Mouse (Mus musculus) C2C12 (cell line): ENCODE measurements around the gene Alpl.

Experiments used
- CTCF ChIP-seq: IDR thresholded peaks from one replicate; pipeline ENCODE4 v1.5.1; 2011; ENCODE audit not compliant: control insufficient read depth, insufficient read depth, insufficient read length
- MYOG ChIP-seq: IDR thresholded peaks from one replicate; pipeline ENCODE4 v1.6.1; 2011; ENCODE audit not compliant: control insufficient read depth, insufficient read length; ENCODE audit errors: extremely low read depth
- USF1 ChIP-seq: IDR thresholded peaks from one replicate; pipeline ENCODE4 v1.6.1; 2011; ENCODE audit warnings: low read depth, mild to moderate bottlenecking, control low read depth, moderate library complexity

DNA sequence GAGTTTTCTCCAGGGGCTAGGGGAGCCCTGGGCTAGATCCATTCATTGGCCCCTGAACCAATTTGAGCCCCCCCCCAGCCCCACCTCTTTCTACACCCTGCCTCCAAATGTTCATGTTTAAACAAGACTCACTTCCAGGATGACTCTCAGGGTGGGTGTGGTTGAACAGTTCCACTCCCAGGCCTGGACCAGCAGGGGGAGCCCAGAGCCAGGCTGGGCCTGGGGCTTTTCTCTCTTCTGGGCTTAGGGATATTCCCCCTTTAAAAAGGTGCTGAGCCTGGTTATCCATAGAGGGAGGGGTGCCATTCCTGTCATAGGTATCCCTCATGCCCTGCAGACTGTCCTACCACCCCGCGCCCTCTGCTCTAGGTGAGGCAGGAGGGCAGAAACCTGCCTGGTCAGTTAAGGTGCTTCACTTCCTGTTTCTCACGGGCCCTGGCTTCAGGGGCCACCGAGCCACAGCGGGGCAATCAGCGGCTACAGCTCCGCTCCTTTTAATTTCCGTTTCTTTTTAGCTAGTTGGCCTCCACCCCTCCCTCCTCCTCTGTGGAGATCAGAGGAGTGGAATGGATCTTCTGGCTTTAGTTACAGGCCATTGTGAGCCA is 82.1 kb downstream of the Alpl start:
- TF ChIP-seq MYOG (no peak), CTCF (no peak), USF1 (no peak)
